Mouse (Mus musculus): Measurements from ENCODE around the gene Mblac2.

DNA sequence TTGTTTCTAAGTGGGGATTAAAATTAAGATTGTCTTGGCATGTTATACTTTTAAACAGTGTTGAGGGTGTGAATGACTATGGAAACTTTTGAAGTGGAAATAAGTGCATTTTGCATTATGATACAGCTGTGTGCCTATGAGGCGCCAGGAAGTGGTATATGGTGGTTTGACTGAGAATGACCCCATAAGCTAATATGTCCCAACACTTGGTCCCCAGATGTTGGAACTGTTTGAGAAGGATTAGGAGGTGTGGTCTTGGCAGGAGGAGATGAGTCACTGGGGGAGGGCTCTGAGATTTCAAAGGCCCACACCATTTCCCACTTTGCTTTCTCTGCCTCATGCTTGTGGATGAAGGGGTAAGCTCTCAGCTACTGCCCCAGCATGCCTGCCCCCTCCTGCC is 44.2 kb downstream of the Mblac2 start:
- TF ChIP-seq CTCF (conservative IDR thresholded peaks at IDR 0.05 in 1 of 2, IDR thresholded peaks at IDR 0.05 in 1 of 2; ENCODE audit: low read depth in 2 of 2, low read length in 2 of 2): no peak
- TF ChIP-seq NELFE (IDR thresholded peaks at IDR 0.05; ENCODE audit: low read depth, low read length): no peak
- TF ChIP-seq MXI1 (IDR thresholded peaks at IDR 0.05; ENCODE audit: low read depth, low read length): no peak
- TF ChIP-seq ELF1 (IDR thresholded peaks at IDR 0.05; ENCODE audit: low read depth, low read length): no peak
- no peak for TF ChIP-seq POLR2A (IDR thresholded peaks at IDR 0.05; ENCODE audit: low read depth, low read length)
- no peak for TF ChIP-seq CHD1 (IDR thresholded peaks at IDR 0.05; ENCODE audit: low read depth, low read length)
- TF ChIP-seq MAX (IDR thresholded peaks at IDR 0.05; ENCODE audit: low read length): no peak
- no peak for TF ChIP-seq E2F4 (IDR thresholded peaks at IDR 0.05; ENCODE audit: insufficient replicate concordance, low read depth, low read length)
- TF ChIP-seq MEF2A (IDR thresholded peaks at IDR 0.05; ENCODE audit: borderline replicate concordance, low read depth, low read length): no peak
- TF ChIP-seq TCF12 (IDR thresholded peaks at IDR 0.05; ENCODE audit: low read depth, low read length): no peak
- no peak for TF ChIP-seq HCFC1 (IDR thresholded peaks at IDR 0.05; ENCODE audit: low read depth, low read length)
- TF ChIP-seq SMC3 (IDR thresholded peaks at IDR 0.05; ENCODE audit: low read depth, low read length): no peak
